Mouse (Mus musculus): Measurements from ENCODE around the gene Vnn1. TPM values are rescaled to one million over a fixed set of nuclear protein-coding genes. Genes with fewer than 3 reads are reported as not detected.

Gene Vnn1
- polyA plus RNA-seq, 1 experiment from 2014 or later = 0.07 TPM

Other genes starting within 250 kb of the Vnn1 start
- gene Rps12, start 107.4 kb upstream of the Vnn1 start, polyA plus RNA-seq (2015; fragmentation: Nextera tagmentation; extraction: Ambion mirVana) = 326 and 332 TPM in 2 replicates
- gene Slc18b1, start 97.7 kb upstream of the Vnn1 start, polyA plus RNA-seq (2015; fragmentation: Nextera tagmentation; extraction: Ambion mirVana) = 0.42 and 0.63 TPM in 2 replicates
- gene Vnn3, start 43.2 kb upstream of the Vnn1 start, polyA plus RNA-seq (2015; fragmentation: Nextera tagmentation; extraction: Ambion mirVana) = 0.53 and 0.88 TPM in 2 replicates
- not detected in 2 replicates for gene Taar1, start 25.7 kb downstream of the Vnn1 start, polyA plus RNA-seq (2015; fragmentation: Nextera tagmentation; extraction: Ambion mirVana)
- not detected in 2 replicates for gene Taar2, start 43.9 kb downstream of the Vnn1 start, polyA plus RNA-seq (2015; fragmentation: Nextera tagmentation; extraction: Ambion mirVana)
- not detected in 2 replicates for gene Taar3, start 54.9 kb downstream of the Vnn1 start, polyA plus RNA-seq (2015; fragmentation: Nextera tagmentation; extraction: Ambion mirVana)
- not detected in 2 replicates for gene Taar4, start 65.8 kb downstream of the Vnn1 start, polyA plus RNA-seq (2015; fragmentation: Nextera tagmentation; extraction: Ambion mirVana)
- gene Taar5, start 76.0 kb downstream of the Vnn1 start, polyA plus RNA-seq (2015; fragmentation: Nextera tagmentation; extraction: Ambion mirVana) = not detected in 2 replicates
- gene Taar6, start 91.0 kb downstream of the Vnn1 start, polyA plus RNA-seq (2015; fragmentation: Nextera tagmentation; extraction: Ambion mirVana) = not detected in 2 replicates
- gene Taar7a, start 98.8 kb downstream of the Vnn1 start, polyA plus RNA-seq (2015; fragmentation: Nextera tagmentation; extraction: Ambion mirVana) = not detected in 2 replicates
- not detected in 2 replicates for gene Taar7b, start 105.3 kb downstream of the Vnn1 start, polyA plus RNA-seq (2015; fragmentation: Nextera tagmentation; extraction: Ambion mirVana)
- gene Taar7d, start 132.5 kb downstream of the Vnn1 start, polyA plus RNA-seq (2015; fragmentation: Nextera tagmentation; extraction: Ambion mirVana) = not detected in 2 replicates
- gene Taar7e, start 142.9 kb downstream of the Vnn1 start, polyA plus RNA-seq (2015; fragmentation: Nextera tagmentation; extraction: Ambion mirVana) = not detected in 2 replicates
- not detected in 2 replicates for gene Taar7f, start 154.8 kb downstream of the Vnn1 start, polyA plus RNA-seq (2015; fragmentation: Nextera tagmentation; extraction: Ambion mirVana)
- not detected in 2 replicates for gene Taar8a, start 181.8 kb downstream of the Vnn1 start, polyA plus RNA-seq (2015; fragmentation: Nextera tagmentation; extraction: Ambion mirVana)
- not detected in 2 replicates for gene Taar8b, start 197.6 kb downstream of the Vnn1 start, polyA plus RNA-seq (2015; fragmentation: Nextera tagmentation; extraction: Ambion mirVana)
- gene Taar8c, start 207.2 kb downstream of the Vnn1 start, polyA plus RNA-seq (2015; fragmentation: Nextera tagmentation; extraction: Ambion mirVana) = not detected in 2 replicates
- not detected in 2 replicates for gene Taar9, start 214.8 kb downstream of the Vnn1 start, polyA plus RNA-seq (2015; fragmentation: Nextera tagmentation; extraction: Ambion mirVana)

All from thymus, postnatal 0 days (tissue).